Mouse (Mus musculus) CH12.LX (cell line): ENCODE data around the gene Afm. TPM values are rescaled to one million over a fixed set of nuclear protein-coding genes. Genes with fewer than 3 reads are reported as not detected.

ENCODE experiments used
- DNase-seq: peaks from one replicate; pipeline ENCODE4 v3.0.0-alpha.2; 2013; ENCODE audit errors: extremely low read depth
- H3K27ac ChIP-seq: 2 replicates; pipeline ENCODE4 v1.5.1; 2012; ENCODE audit warnings: low read depth, mild to moderate bottlenecking, control low read depth, moderate library complexity; ENCODE audit not compliant: insufficient read depth
- H3K27me3 ChIP-seq: replicated peaks from 2 replicates; pipeline ENCODE3; 2012; ENCODE audit warnings: inconsistent platforms
- H3K36me3 ChIP-seq, 2 experiments: replicated peaks in 1 of 2; 2 replicates each; pipeline versions ENCODE3 to v1.6.1; 2012; ENCODE audit warnings: inconsistent platforms in 1 of 2, low read length in 1 of 2, mild to moderate bottlenecking in 1 of 2, mixed read lengths in 1 of 2, moderate library complexity in 1 of 2; ENCODE audit not compliant: control insufficient read depth in 1 of 2, insufficient read depth in 1 of 2
- H3K4me1 ChIP-seq, 2 experiments: 2 replicates each; pipeline ENCODE4 v1.6.1; 2012; ENCODE audit warnings: inconsistent platforms in 1 of 2, moderate library complexity in 1 of 2; ENCODE audit not compliant: insufficient read depth in 2 of 2, control insufficient read depth in 1 of 2
- H3K4me2 ChIP-seq: 2 replicates; pipeline ENCODE4 v1.6.1; 2012; ENCODE audit warnings: low read depth, mild to moderate bottlenecking, control low read depth; ENCODE audit not compliant: poor library complexity, insufficient read depth, severe bottlenecking
- H3K4me3 ChIP-seq, 3 experiments: fragments of 150-350 bp in 1 of 3; sonication (generic) in 1 of 3; replicated peaks in 1 of 3; 2 replicates each; pipeline versions ENCODE3 to v1.5.1; 2011 to 2012; ENCODE audit warnings: low read depth in 2 of 3, low read length in 2 of 3, mild to moderate bottlenecking in 2 of 3, moderate library complexity in 2 of 3, control low read depth in 1 of 3, improper control_type of control experiment in 1 of 3, inconsistent platforms in 1 of 3, mixed read lengths in 1 of 3; ENCODE audit not compliant: poor library complexity in 1 of 3
- H3K79me2 ChIP-seq: replicated peaks from 2 replicates; pipeline ENCODE4 v1.6.1; 2012; ENCODE audit warnings: mild to moderate bottlenecking, moderate library complexity; ENCODE audit not compliant: control insufficient read depth, poor library complexity, insufficient read depth, severe bottlenecking; ENCODE audit errors: extremely low read depth
- H3K9ac ChIP-seq: 2 replicates; pipeline ENCODE4 v1.6.1; 2012; ENCODE audit warnings: low read depth, mild to moderate bottlenecking, control low read depth, moderate library complexity; ENCODE audit not compliant: insufficient read depth
- H3K9me3 ChIP-seq: replicated peaks from 2 replicates; pipeline ENCODE3; 2012; ENCODE audit warnings: low read length, inconsistent platforms, mixed read lengths
- BHLHE40 ChIP-seq: IDR thresholded peaks from 2 replicates; pipeline ENCODE4 v1.6.1; 2011; ENCODE audit warnings: mild to moderate bottlenecking, low read depth, low read length, improper control_type of control experiment
- IRF4 ChIP-seq: IDR thresholded peaks from 2 replicates; pipeline ENCODE4 v1.6.1; 2014; ENCODE audit warnings: low read depth, mild to moderate bottlenecking, inconsistent platforms, low read length, improper control_type of control experiment
- JUN ChIP-seq: IDR thresholded peaks from 2 replicates; pipeline ENCODE4 v1.6.1; 2011; ENCODE audit warnings: low read depth, mild to moderate bottlenecking, low read length, improper control_type of control experiment, moderate library complexity; ENCODE audit not compliant: insufficient read depth
- JUND ChIP-seq: conservative IDR thresholded peaks from 2 replicates; pipeline ENCODE4 v1.6.1; 2011; ENCODE audit warnings: low read depth, low read length, improper control_type of control experiment
- MAX ChIP-seq: IDR thresholded peaks from 2 replicates; pipeline ENCODE4 v1.6.1; 2011; ENCODE audit warnings: low read length, improper control_type of control experiment
- MYC ChIP-seq: IDR thresholded peaks from 2 replicates; pipeline ENCODE4 v1.6.1; 2011; ENCODE audit warnings: low read depth, mild to moderate bottlenecking, improper control_type of control experiment, low read length
- NELFE ChIP-seq: IDR thresholded peaks from 2 replicates; pipeline ENCODE4 v1.6.1; 2011; ENCODE audit warnings: low read depth, low read length, improper control_type of control experiment
- NRF1 ChIP-seq: IDR thresholded peaks from 2 replicates; pipeline ENCODE4 v1.6.1; 2014; ENCODE audit warnings: low read depth, mild to moderate bottlenecking, inconsistent platforms, low read length, improper control_type of control experiment, moderate library complexity
- PAX5 ChIP-seq: IDR thresholded peaks from 2 replicates; pipeline ENCODE4 v1.6.1; 2012; ENCODE audit warnings: low read length, inconsistent platforms, mixed read lengths
- RAD21 ChIP-seq: IDR thresholded peaks from 2 replicates; pipeline ENCODE4 v1.6.1; 2011; ENCODE audit warnings: low read depth, mild to moderate bottlenecking, low read length, improper control_type of control experiment, moderate library complexity
- RCOR1 ChIP-seq: conservative IDR thresholded peaks from 2 replicates; pipeline ENCODE4 v1.6.1; 2012; ENCODE audit warnings: low read depth, mild to moderate bottlenecking, inconsistent platforms, low read length, improper control_type of control experiment
- SIN3A ChIP-seq: IDR thresholded peaks from 2 replicates; pipeline ENCODE4 v1.6.1; 2012; ENCODE audit warnings: low read length, improper control_type of control experiment, inconsistent platforms
- UBTF ChIP-seq: IDR thresholded peaks from 2 replicates; pipeline ENCODE4 v1.6.1; 2012; ENCODE audit warnings: low read depth, mild to moderate bottlenecking, inconsistent platforms, low read length, improper control_type of control experiment, moderate library complexity
- USF1 ChIP-seq: IDR thresholded peaks from 2 replicates; pipeline ENCODE4 v1.6.1; 2014; ENCODE audit warnings: low read depth, mild to moderate bottlenecking, inconsistent platforms, low read length, improper control_type of control experiment
- ZC3H11A ChIP-seq: IDR thresholded peaks from 2 replicates; pipeline ENCODE4 v1.6.1; 2012; ENCODE audit warnings: low read depth, mild to moderate bottlenecking, inconsistent platforms, low read length, improper control_type of control experiment
- ZKSCAN1 ChIP-seq: IDR thresholded peaks from 2 replicates; pipeline ENCODE4 v1.6.1; 2012; ENCODE audit warnings: low read depth, inconsistent platforms, low read length, improper control_type of control experiment, borderline replicate concordance
- ZMIZ1 ChIP-seq: IDR thresholded peaks from 2 replicates; pipeline ENCODE4 v1.6.1; 2012; ENCODE audit warnings: low read depth, mild to moderate bottlenecking, inconsistent platforms, low read length, improper control_type of control experiment
- dilution Hi-C: fragments of 300-500 bp; cut with MboI; formaldehyde crosslinking; loops from 2 replicates; pipeline ENCODE4 v1.14.3; 2020; ENCODE audit warnings: low sequenced_read_pairs; ENCODE audit not compliant: extremely low pct_unique_long_range_greater_than_20kb, extremely low pct_ligation_motif_present
- in situ Hi-C: fragments of 300-500 bp; cut with MboI; formaldehyde crosslinking; loops from 3 replicates; pipeline ENCODE4 v1.14.3; 2019; ENCODE audit warnings: low sequenced_read_pairs, low pct_ligation_motif_present, low pct_unique_long_range_greater_than_20kb, mixed read lengths
- polyA plus RNA-seq: library from polyadenylated mRNA; unstranded; fragments of >175 nt; gene quantifications from 2 replicates; pipeline ENCODE4 v1.2.1, GENCODE M21; 2012; ENCODE audit warnings: low read depth; ENCODE audit not compliant: insufficient read length
- total RNA-seq, 2 experiments: library from RNA; depleted of rRNA; stranded (reverse); fragments of 300-350 nt in 1 of 2; fragments of >200 nt in 1 of 2; gene quantifications; 2 replicates each; pipeline ENCODE4 v1.2.3; 2012 to 2014

The Afm gene
- total and polyA plus RNA-seq, 3 experiments, result not detected

GRCm38 (mm10) chr5:90579556-90579955, 60.8 kb downstream of the Afm start:
- no peaks in the 10 kb centered on the region for H3K36me3 ChIP-seq
- DNase-seq, result no peak
- H3K9ac ChIP-seq, result no peak overlapping the region
- dilution Hi-C loops, result no loop called here
- in situ Hi-C loops, result no loop called here
- no peak for TF ChIP-seq RCOR1
- TF ChIP-seq SIN3A, result no peak
- no peak for TF ChIP-seq NRF1
- no peak for TF ChIP-seq IRF4
- TF ChIP-seq JUND, result no peak
- TF ChIP-seq NELFE, result no peak
- no peak for TF ChIP-seq BHLHE40
- TF ChIP-seq JUN, result no peak
- TF ChIP-seq MYC, result no peak
- no peak for TF ChIP-seq MAX
- no peak for TF ChIP-seq RAD21
- TF ChIP-seq ZC3H11A, result no peak
- no peak for TF ChIP-seq ZKSCAN1
- TF ChIP-seq PAX5, result no peak
- no peak for TF ChIP-seq ZMIZ1
- no peaks in the 10 kb centered on the region for H3K79me2 ChIP-seq
- H3K4me2 ChIP-seq, result no peak overlapping the region
- no peak overlapping the region for H3K4me3 ChIP-seq
- H3K9me3 ChIP-seq, result no peaks in the 10 kb centered on the region
- H3K27me3 ChIP-seq, result no peaks in the 10 kb centered on the region
- no peak overlapping the region for H3K27ac ChIP-seq
- peaks cover 3 to 10% of the 10 kb centered on the region in 2 experiments; a peak in 3 of 4 replicates for H3K4me1 ChIP-seq

DNA sequence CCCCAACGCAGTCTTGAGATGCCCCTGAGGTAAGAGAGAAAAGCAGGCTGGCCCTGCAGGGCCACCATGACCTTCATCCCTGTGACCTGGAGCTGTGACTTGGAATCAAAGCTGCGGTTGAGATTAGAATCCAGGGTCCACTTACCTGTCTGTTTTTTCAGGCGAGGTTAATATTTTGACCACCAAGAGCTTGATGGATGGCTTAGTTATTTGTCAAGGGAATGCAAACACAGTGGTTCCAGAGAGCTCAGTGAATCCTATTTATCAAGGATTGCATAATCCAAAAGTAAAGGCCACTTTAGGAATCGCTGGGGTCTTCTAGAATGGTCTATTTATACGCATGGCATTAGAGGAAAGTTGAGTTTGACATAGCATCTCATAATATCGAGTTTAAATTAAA, 63.4 kb downstream of the Afm start:
- H3K4me1 ChIP-seq, result no peaks in the 10 kb centered on the region; a peak in 1 of 4 replicates
- no peak overlapping the region for H3K4me2 ChIP-seq
- TF ChIP-seq UBTF (no peak), MAX (no peak), USF1 (no peak), MYC (no peak)
- no peaks in the 10 kb centered on the region for H3K9me3 ChIP-seq
- in situ Hi-C loops, result no loop called here
- H3K79me2 ChIP-seq, result no peaks in the 10 kb centered on the region
- H3K4me3 ChIP-seq, result no peak overlapping the region
- H3K27ac ChIP-seq, result no peak overlapping the region
- no peak for DNase-seq
- no peaks in the 10 kb centered on the region for H3K36me3 ChIP-seq
- dilution Hi-C loops, result no loop called here
- H3K9ac ChIP-seq, result no peak overlapping the region
- H3K27me3 ChIP-seq, result no peaks in the 10 kb centered on the region
